Mouse (Mus musculus): ENCODE measurements around the gene 4833427G06Rik.
"Not testable (repeated sequence)": the region's sequence is repeated elsewhere in the genome, so short reads cannot be mapped to it uniquely, and the experiment has no call there.

4833427G06Rik gene

DNA sequence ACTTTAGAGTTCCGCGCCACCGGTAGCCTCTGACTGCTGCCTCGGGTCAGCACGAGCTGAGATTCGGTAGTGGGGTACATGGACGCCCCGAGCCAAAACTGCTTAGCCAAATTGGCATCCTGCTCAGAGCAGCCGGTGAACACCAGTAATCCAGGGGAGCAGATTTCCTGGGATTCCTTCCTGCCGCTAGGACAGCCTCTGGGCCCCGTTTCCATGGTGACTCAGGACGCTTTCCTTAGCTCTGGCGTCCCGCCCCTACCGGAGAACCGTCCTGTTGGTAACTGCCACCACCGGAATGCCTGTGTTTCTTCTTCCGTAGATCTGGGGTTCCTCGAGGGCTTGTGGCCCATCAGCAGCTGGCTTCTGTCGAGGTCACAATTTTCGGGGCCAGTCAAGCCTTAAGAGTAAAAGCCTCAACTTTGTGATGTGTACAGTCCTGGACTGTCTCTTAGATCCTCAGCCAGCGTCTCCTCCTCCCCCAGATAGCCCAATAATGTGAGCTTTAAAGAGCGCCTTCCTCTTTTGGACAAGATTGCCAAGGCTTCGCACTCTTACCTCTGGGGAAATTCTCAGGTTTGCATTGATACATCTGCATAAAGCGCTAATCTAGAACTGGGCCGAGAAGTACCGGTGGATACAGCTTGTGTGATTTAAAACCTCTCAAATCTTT, at the start of gene 4833427G06Rik:
Gene 4833427G06Rik, minus strand, starts transcription at position 323 of the 670 bp plus-strand sequence.
- no peak for DNase-seq (ENCODE audit: low spot score)

DNA sequence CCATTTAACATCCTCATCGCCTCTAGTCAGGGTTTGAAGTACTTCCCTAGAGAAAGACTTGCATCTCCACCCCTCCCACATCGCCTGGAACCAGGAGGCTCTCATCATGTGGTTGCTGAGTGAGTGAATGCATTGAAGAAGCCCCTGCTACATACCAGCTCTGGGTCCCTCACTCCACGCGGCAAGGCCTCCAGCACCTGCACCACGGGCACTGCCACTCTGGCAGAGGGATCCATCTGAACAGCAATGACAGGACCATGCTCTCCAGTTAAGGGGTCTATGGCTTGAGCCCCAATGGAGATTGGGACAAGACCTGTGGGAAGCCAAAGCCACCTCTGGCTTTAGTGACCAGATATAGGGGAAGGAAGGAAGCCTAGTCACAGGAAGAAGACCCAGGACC, 45.4 kb upstream of the 4833427G06Rik start:
- DNase-seq (ENCODE audit: low spot score), result no peak

DNA sequence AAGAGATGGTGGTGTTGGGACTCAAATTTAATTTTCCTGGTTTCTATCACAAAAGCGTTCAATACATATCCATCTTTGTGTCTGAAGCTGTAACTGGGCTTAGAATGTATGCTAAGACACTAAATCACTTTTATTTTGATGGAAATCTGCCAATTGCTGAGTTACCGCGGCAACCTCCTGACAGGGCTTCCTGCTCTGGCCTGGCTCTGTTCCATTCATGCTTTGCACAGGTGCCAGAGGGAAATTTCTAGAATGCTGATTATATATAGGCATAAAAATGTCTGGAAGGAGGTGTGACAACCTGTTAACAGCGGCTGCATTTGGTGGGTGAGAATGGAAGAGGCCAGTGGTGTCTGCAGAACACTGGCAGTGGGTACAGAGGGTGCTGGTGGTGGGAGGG, 44.6 kb upstream of the 4833427G06Rik start:
- DNase-seq (ENCODE audit: low spot score), result no peak

DNA sequence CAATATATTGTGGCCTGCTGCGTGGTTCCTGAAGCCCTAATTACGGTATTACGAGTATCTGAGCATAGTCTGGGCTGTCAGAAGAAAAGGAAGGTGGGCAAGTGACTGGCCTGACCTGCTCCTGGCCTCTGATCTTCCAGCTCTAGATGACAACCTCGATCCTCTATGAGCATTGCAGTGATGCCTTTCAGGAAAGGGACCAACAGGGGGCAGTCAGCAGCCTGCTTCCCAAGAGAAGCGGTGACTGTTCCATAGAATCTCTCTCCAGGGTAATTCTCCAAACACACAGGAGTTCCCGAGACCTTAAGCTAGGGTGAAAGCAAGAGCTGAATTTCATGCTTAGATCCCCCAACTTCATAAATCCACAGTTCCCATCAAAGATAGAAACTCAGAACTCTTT, 42.3 kb upstream of the 4833427G06Rik start:
- no peak for DNase-seq (ENCODE audit: low spot score)

DNA sequence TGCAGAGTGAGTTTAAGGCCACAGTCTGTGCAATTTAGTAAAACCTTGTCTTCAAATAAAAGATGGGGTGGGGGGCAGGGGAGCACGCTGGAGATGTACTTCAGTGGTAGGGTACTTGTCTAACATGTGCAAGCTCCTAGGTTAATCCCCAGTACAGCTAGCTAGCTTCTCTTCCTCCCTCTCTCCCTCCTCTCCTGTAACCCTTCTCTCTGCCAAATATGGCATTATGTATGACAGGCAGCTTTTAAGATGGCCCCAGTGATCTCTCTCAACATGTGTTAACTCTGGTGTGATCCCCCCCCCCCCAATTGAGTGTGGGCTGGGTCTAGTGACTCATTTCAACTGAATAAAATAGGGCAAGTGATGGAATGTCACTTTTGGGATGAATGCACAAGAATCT, 41.6 kb upstream of the 4833427G06Rik start:
- no peak for DNase-seq (ENCODE audit: low spot score)

DNA sequence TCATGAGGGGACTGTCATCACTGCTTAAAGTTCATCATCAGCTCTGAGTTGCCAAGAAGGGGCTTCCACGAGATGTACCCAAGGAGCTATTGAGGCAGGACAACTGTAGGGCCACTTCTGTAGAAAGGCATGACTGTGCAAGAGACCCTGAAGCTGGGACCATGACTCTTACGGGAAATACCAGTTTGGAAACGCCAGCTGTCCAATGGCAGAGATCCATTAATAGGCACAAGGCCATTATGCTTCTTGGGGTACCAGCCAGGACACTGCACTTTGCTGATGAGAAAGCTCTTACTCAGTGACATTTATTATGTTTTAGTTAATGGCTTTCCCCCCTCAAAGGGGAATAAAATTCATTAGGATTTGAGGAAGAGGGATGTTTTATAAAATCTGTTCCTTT, 38.8 kb upstream of the 4833427G06Rik start:
- DNase-seq (ENCODE audit: low spot score), result no peak

DNA sequence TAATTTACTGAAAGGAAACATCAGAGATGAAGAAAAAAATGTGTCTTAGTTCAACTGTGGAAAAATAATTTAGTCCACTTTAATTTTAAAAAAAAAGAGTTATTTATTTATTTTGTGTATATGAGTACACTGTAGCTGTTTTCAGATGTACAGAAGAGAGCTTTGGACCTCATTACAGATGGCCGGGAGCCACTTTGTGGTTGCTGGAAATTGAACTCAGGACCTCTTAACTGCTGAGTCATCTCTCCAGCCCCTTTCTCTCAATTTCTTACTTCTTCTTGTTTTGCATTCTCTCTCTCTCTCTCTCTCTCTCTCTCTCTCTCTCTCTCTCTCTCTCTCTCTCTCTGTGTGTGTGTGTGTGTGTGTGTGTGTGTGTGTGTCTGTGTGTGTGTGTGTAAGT, 37.5 kb upstream of the 4833427G06Rik start:
- not testable (repeated sequence) for DNase-seq (ENCODE audit: low spot score)

DNA sequence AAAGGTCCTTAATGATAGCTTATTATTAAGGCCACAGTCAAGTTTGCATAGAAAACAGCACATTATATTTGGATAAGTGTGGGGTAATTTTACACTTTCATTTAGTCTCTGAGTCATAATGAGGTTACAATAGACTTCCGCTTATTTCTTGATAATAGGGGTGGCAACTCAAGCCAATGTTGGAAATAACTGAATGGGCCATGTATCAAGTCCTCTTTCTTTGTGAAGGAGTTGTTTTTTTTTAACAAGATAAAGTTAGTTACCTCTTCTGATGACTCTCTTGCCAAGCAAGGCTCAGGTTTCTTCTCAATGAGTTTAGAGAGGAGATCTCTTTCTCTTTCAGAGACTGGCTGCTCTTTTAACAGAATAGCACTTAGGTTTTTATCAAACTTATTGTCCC, 36.4 kb upstream of the 4833427G06Rik start:
- no peak for DNase-seq (ENCODE audit: low spot score)

DNA sequence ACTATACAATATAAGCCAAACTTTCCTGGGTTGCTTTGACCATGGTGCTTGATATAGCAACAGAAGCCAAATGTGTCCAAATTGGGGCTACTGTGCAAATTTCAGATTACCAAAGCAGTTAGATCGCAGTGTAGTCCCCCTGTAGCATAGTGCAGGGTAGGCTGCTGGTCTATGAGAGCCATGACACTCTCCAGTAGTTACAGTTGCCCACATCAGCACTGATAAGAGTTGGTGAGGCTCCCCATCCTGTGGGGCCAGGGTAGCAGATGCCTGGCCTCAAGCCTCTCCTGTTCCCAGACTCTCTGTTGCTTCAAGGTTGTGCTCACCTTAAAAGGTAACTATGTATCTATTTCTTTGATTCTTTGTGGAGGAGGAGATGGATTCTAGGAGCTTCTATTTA, 36.0 kb upstream of the 4833427G06Rik start:
- DNase-seq (ENCODE audit: low spot score), result no peak

DNA sequence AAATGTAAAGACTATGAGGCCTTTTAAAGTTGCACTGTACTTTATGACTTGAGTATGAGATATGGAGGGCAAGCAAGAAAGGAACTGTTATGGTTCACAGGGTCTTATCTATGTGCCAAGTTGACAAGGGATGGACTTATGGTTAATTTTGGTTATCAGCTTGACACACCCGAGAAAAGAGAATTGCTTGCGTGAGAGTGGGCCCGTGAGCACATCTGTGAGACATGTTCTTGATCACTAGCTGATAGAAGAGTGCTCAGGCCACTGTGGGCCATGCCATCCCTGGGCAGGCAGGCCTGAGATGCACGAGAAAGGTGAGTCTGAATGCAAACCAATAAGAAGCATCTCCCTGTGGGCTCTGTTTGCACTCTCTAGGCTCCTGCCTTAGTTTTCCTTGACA, 35.6 kb upstream of the 4833427G06Rik start:
- DNase-seq (ENCODE audit: low spot score), result no peak

DNA sequence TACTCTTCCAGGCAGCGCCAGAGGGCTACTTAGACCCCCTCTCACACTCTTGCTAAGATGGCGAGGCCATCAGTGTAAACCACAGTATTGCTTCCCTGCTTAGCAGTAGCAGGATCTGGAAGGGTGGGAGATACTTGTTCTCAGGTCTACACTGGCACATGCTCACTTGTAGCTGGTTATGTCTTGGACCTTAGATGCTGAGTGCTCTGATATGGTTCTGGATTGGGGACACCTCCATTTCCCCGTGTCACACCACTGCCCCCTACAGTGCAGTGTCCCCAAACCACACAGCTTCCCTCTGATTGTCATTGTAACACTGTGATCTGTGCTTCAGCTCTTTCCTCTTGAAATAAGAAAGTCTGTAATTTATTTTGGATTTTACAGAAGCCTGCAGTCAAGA, 35.1 kb upstream of the 4833427G06Rik start:
- DNase-seq (ENCODE audit: low spot score), result no peak

DNA sequence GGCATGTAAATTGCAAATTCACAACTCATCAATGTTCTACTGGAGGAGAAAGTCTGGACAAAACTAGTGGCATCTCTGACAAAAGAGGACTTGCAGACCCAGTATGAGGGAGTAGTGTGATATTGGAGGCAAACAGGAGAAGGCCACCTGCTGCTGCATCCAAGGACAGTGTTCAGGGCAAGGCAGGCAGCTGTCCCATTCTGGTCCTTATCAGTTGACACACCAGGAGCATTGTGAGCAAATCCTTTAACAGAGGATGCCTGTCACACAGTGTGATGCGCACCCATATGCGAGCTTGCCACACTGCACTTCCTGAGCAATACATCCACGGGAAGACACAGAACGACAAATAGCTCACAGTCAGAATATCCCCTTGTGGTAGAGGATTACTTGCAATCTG, 12.9 kb upstream of the 4833427G06Rik start:
- DNase-seq (ENCODE audit: low spot score), result no peak

DNA sequence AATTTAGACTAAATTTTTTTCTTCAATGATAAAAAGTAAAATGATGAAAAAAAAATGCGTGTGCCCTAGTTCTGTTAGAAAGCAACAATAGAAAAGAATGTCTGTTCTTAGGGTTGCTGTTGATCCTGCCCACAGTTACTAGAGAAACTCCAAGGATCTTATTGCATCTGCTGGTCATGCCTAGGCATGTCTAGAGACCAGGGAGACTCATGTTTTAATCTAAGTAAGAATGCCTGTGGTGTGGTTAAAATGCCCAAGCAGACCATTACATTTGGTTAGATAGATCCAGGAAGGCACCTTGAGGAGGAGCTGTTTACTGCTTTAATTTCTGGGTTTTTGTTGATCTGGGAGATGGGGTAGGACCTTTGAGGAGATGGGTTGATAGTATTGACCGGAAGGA, 3.9 kb upstream of the 4833427G06Rik start:
- DNase-seq (ENCODE audit: low spot score), result no peak

DNA sequence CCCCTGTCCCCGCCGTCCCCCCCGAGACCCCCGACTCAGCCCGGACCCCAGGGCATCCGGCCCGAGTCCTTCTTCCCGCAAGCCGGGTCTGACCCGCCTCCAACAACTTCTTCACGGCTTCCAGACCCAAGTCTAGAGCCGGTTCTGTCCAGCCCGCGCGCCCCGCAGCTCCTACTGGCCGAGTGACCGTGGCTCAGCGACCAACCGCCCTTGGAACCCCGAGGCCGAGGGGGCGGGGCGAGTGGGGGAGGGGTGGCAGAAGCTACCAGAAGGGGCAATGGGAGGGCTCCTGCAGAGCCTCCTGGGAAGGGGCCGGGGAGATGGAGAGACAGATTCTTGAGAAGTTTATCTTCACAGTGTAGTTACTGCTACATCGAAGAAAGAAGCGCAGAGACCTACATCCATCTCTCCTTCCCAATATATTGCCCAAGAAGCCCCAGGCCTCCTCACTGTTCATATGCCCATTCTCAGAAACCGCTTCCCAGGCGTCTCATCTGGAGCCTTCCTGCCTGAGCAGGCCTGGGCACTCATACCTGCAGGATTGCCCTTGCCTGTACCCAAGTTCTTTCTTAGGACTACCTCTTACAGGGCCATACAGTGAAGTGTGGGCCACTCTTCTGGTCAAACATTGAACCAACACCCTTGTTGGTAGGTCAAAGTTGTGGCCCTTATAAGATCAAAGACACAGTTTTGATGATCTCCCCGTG, 2.1 kb upstream of the 4833427G06Rik start:
- no peak for DNase-seq (ENCODE audit: low spot score)

DNA sequence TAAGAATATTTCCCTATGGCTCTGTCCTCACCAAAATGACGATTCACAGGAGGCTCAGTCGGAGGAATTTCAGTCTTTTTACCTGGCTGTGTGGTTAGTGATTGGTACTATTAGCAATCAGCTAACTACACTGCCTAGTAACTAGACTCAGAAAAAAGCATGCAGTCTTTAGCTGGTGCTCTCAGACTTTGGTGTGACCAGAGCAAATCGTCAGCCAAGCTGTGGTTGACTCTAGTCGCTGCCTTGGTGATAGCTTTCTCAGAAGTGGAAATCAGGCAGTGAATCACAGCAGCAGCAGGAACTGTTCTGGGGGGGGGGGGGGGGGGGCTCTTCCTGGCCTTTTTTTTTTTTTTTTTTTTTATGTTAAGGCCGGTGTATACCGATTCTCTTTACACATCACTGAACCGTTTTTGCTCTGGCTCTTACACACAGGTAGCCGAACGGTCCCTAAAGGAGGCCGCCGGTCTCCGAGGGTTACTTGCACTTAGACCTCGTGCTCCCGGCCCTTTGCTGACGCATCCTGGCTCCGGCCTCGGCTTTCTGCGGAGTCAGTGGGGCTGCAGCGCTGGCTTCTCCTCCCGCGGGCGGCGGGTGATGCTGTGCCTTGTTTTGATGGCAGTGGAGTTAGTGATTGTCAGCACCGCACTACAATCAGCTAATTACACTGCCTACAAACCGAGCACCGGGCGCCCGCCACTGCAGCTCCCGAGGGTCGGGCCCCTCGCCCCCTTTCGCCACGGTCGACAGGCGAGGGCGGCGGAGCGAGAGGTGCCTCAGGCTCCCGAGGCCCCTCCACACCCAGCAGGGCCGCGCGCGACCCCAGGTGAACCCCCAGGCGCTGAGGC, 1.3 kb upstream of the 4833427G06Rik start:
- peak; percentile 2 for DNase-seq (ENCODE audit: low spot score)

DNA sequence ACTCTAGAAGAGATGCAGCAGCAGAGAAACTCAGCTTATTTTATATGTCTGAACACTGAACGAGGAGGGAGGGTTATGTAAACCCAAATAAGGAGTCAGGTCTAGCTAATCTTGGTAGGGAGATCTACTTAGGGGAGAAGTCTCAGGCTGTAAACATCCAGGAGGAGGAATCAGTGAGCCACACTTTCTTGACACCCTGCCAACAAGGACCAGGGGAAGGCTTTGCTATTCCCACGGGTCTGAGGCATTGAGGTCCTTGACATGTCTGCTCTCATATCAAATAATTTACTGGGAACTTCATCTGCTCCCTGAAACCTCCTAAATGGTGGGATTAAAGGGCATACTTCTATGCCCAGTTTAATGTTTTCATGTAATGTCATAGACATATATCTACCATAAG, 5.6 kb downstream of the 4833427G06Rik start:
- no peak for DNase-seq (ENCODE audit: low spot score)

DNA sequence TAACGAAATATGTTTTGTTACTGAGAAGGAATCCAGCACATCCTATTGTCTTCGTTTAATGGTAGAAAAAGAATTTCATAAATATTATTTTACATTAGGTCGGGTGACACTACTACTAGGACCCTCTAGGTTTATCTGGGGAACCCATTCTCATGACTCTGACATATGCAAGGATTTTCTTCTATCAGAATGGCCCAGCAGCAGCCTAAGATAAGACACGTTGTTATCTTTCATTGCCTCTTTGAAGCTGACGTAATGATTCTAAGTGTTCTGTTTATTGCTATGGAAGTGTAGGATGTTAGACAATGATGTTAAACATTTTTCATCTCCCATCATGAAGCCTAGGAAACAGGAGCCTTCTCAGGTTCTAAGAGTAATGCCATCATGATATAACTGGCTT, 8.2 kb downstream of the 4833427G06Rik start:
- no peak for DNase-seq (ENCODE audit: low spot score)

DNA sequence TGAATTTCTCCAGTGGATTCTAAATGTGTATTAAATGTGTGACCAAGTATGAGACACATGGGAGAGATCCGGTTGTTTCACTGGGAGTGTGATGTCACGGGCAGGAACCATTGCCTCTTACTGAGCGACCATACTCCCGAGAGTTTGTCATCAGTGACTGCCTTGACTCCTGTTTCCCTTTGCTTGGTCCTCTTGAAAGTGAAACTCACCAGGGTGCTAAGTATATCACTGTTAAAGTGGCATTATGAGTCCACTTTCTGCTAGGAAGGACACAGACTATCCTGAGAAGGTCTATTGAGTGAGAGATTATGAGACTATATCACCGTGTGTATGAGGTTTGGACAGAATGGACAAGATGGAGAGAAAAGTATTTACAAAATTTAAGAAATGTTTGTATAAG, 20.3 kb downstream of the 4833427G06Rik start:
- no peak for DNase-seq (ENCODE audit: low spot score)

DNA sequence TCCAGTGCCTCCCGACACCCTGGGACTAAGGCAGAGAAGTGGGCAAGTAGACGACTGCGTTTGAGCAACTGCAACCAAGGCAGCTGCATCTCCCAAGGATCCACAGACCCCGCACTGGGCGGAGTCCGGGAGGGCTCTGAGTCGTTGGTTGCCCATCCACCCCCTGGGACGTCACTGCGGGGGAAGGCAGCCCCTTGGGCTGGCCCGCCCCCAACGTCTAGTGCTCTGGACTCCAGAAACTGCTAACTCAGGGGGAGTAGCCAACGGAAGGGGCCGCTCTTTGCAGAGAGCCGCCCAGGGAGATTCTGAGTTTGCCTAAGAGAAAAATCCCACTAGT, 24.9 kb downstream of the 4833427G06Rik start, which contains the start of gene Layn:
Gene Layn, minus strand, starts transcription at position 116 of the 337 bp plus-strand sequence.
- DNase-seq (ENCODE audit: low spot score), result no peak

DNA sequence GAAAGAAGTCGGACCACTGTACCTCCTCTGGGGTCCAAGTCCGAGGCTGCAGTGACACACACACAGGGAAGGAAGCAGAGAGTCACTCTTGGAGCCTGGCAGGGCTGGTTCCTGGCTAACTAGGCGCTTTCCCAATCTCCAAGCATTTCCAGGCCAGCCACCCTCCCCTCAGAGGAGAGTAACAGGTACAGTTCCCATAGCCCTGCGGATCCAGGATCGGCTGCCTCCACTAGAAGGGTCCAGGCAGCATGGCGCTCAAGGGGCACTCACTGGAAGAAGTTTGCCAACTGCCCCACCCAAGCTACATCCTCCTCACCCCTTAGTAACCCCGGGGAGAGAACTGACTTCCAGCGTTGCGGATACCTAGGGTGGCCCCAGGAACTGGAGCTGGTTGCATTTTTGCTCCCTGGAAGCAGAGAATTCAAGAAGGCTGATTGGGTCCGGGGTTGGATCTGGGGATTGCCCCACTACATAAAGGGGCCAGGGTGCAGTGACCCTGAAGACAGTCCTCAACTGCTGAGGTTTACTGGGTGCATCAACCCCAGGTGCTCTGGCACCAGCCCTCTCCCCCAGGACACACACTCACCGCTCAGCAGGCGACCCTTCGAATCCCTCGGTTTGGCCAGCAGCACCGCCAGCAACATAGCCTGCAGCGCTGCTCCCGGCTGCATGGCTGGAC, 25.4 kb downstream of the 4833427G06Rik start:
- no peak for DNase-seq (ENCODE audit: low spot score)

DNA sequence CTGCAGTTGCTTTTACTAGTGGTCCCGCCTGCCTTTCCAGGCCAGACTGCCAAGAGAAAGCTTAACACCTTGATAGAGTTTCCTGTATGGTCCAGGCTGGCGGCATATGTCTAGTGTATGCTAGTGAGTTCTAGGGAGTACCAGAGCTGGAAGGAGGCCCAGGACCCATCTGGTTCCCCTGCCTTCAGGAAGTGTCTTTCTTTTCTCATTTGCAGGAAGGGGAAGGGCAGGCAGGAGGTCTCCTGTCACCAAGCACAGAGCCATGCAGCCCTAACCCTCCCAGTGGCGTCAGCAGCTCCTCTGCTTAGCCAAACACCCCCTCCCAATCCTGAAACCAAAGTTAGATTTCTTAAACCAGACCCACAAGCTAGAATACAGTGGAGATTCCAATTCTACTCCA, 26.1 kb downstream of the 4833427G06Rik start:
- DNase-seq (ENCODE audit: low spot score), result no peak

DNA sequence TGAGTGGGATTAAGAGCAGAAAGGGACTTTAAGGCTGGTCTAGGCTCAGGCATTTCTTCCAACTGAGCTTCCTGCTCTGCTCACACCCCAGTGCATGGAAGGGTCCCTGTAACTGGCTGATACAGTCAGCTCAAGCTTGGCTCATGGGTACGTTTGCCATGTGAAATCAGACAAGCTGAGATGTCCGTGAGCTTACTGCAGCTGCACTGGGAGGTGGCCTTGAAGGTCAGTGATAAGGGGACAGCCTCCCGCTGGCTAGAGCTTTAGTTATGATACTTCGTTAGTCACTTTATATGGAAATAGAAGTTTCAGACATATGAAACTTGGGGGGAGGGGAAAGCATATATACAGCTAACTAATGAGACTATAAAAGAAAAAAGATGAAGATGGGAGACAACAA, 31.1 kb downstream of the 4833427G06Rik start:
- DNase-seq (ENCODE audit: low spot score), result no peak

Data from T-cell, adult 2 months (primary cell).